Mouse (Mus musculus): ENCODE measurements around the gene Rrnad1. TPM values are rescaled to one million over a fixed set of nuclear protein-coding genes. Genes with fewer than 3 reads are reported as not detected.
A peak's percentile ranks its signal among the peaks of the same experiment; 100 is the strongest.

Gene Rrnad1
- total RNA-seq, 2 experiments from 2014 or later, result 19.0 to 22.8 TPM

- DNase-seq (ENCODE audit: low spot score in 2 of 2), result peak in 1 of 2 experiments; percentile 61
Observed at GRCm38 (mm10) chr3:87886004-87886365, 44.5 kb downstream of the Rrnad1 start.

DNA sequence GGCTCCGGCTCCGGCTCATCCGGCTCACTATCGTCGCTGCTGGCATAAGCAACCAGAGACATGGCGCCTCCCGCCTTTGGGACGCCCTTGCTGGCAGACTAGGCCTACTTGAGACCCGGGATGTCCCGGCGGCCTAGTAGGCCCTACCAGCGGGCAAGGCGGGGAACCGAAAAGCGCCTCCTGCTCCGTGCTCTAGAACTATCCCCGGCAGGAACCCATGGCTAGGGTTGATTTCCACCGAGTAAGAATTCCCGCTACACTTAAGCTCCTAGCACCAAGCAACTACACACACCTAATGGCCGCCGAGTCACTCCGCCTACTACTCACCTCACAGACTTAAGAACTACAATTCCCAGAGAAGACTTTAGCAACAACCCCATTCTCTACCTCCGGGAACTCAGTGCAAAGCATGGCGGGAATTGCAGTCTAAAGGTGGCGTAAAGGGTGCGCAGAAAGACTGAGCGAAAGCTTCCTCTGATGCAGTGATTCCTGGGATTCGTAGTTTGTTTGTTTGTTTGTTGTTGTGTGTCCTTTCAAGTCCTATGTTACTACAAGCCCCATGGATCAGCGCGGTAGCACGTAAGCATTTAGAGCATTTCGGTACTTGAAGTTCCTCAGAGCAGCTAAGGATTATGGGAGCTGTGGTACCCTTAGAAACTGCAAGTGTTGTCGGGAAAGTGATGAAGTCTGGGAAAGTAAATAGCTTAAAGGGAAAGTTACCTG, 45.1 kb downstream of the Rrnad1 start, which contains the start of gene Prcc:
TSS of gene Prcc (minus strand) at position 328 of the 723 bp plus-strand sequence.
- DNase-seq (ENCODE audit: low spot score in 2 of 2), result peak; percentile 89 to 98

DNA sequence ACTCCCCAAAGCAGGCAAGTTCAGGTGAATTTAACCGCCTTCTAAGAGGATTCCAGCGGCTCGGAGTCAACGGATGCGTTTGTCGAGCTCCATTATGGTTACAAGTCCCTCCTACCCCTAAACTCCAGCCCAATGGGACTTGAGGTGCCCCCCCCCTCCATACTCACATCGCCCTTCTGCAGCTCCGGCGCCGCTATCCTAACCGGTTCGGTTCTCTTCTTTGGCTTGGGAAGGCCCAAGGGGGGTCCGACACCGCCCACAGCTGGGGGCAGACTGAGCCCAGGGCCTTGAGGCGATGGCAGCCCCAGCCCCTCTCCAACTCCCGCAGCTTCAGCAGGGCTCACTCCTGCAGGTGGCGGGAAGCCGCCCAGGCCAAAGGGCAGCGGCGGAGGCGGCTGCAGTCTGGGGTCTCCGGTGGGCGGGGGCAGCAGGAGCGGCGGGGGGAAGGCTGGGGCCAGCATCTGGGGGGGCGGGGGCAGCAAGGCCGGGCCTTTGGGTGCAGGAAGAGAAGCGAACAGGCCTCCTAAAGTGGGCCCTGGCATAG, 45.7 kb downstream of the Rrnad1 start:
- DNase-seq (ENCODE audit: low spot score in 2 of 2), result peak in 1 of 2 experiments; percentile 44

- no peak for DNase-seq (ENCODE audit: low spot score in 2 of 2)
Observed at GRCm38 (mm10) chr3:87884291-87884690, 46.2 kb downstream of the Rrnad1 start.

GRCm38 (mm10) chr3:87877730-87878129, 52.8 kb downstream of the Rrnad1 start:
- DNase-seq (ENCODE audit: low spot score in 2 of 2), result no peak

Other genes with a start within 250 kb of the Rrnad1 start
- gene Lrrc71, start 182.1 kb downstream of the Rrnad1 start, total RNA-seq (2021), result under 1 TPM; 0.60 to 0.81 TPM
- under 1 TPM; 0.29 to 0.41 TPM for gene Ntrk1, start 135.6 kb downstream of the Rrnad1 start, total RNA-seq (2021)
- gene Insrr, start 133.8 kb downstream of the Rrnad1 start, total RNA-seq (2021), result under 1 TPM; 0.12 to 0.35 TPM
- 1 to 10 TPM; 7.4 to 8.2 TPM for gene Pear1, start 106.4 kb downstream of the Rrnad1 start, total RNA-seq (2021)
- not detected for gene Sh2d2a, start 84.0 kb downstream of the Rrnad1 start, total RNA-seq (2021)
- 10 to 100 TPM; 64.0 to 64.1 TPM for gene Prcc, start 45.1 kb downstream of the Rrnad1 start, total RNA-seq (2021)
- 100 to 1,000 TPM; 119 to 122 TPM for gene Hdgf, start 24.4 kb downstream of the Rrnad1 start, total RNA-seq (2021)
- gene Mrpl24, start 11.2 kb downstream of the Rrnad1 start, total RNA-seq (2021), result 10 to 100 TPM; 50.3 to 55.4 TPM
- gene Isg20l2, start 403 bp downstream of the Rrnad1 start, total RNA-seq (2021), result 10 to 100 TPM; 15.0 to 16.4 TPM
- 1 to 10 TPM; 2.0 to 2.2 TPM for gene Crabp2, start 17.9 kb upstream of the Rrnad1 start, total RNA-seq (2021)
- gene Nes, start 40.4 kb upstream of the Rrnad1 start, total RNA-seq (2021), result 10 to 100 TPM in 1 of 2 experiments, 1 to 10 TPM in 1; 9.0 to 11.0 TPM
- 100 to 1,000 TPM; 421 to 446 TPM for gene Bcan, start 69.5 kb upstream of the Rrnad1 start, total RNA-seq (2021)
- gene Hapln2, start 96.9 kb upstream of the Rrnad1 start, total RNA-seq (2021), result 1 to 10 TPM; 1.8 to 1.9 TPM
- gene Gpatch4, start 112.4 kb upstream of the Rrnad1 start, total RNA-seq (2021), result 10 to 100 TPM; 13.5 to 16.5 TPM
- 10 to 100 TPM; 70.6 to 71.5 TPM for gene Naxe, start 127.8 kb upstream of the Rrnad1 start, total RNA-seq (2021)
- not detected for gene Ttc24, start 147.6 kb upstream of the Rrnad1 start, total RNA-seq (2021)
- 1 to 10 TPM in 1 of 2 experiments, under 1 TPM in 1; 0.91 to 1.2 TPM for gene Iqgap3, start 151.3 kb upstream of the Rrnad1 start, total RNA-seq (2021)
- gene Mef2d, start 211.7 kb upstream of the Rrnad1 start, total RNA-seq (2021), result 100 to 1,000 TPM; 146 to 156 TPM

Data from layer of hippocampus, postnatal 14 days (tissue).